Comparison of ENCODE assay signal across 31 mouse cellular contexts in the genomic region with DNA sequence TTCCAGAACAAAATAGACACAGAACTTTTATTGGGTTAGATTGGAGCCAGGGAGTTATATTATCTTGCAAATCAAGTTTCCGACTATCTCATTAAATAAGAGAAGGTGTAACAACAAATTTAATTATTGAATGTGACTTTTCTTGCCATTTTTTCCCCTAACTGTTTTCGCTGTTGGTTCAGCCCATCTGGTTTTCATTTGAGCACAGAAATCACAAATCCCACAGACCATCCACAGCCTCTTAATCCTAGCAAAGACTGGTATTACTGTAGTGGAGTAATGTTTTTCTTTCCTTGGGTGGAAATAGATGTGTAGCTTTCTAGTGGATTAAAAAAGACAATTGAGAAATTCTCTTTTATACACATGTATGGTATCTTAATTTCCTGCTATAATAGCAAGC. TPM values are rescaled to one million over a fixed set of nuclear protein-coding genes. Genes with fewer than 3 reads are reported as not detected.
DNase-seq lines count a peak whose midpoint lies in the region; ATAC-seq and TF ChIP-seq lines count a peak whose summit lies in the region.
"Had no signal": no experiment of that assay in that cellular context is flagged by ENCODE, and none has a peak within 500 bp of the region (broad histone marks: within the 10 kb centered on the region; RNA-seq: fewer than 3 reads in every experiment).

No protein-coding gene starts in this region.

- no peak overlapping the region for H3K4me3 ChIP-seq in limb, embryonic 14.5 days (replicated peaks; ENCODE audit: low read length)
- H3K4me3 ChIP-seq in limb, embryonic 10.5 days, result no peak overlapping the region
- H3K4me3 ChIP-seq in embryonic facial prominence, embryonic 14.5 days (ENCODE audit: low read depth, low read length), result no peak overlapping the region
- H3K4me3 ChIP-seq: embryonic facial prominence, embryonic 12.5 days; forebrain, embryonic 10.5 days; forebrain, embryonic 13.5 days; gastrocnemius, adult 2 months; heart, embryonic 12.5 days; heart, embryonic 15.5 days had no signal

- no peak overlapping the region for H3K27ac ChIP-seq in limb, embryonic 14.5 days (replicated peaks; ENCODE audit: low read depth, low read length)
- H3K27ac ChIP-seq in limb, embryonic 10.5 days, result no peak overlapping the region
- H3K27ac ChIP-seq in embryonic facial prominence, embryonic 14.5 days (replicated peaks; ENCODE audit: low read depth, low read length), result no peak overlapping the region
- H3K27ac ChIP-seq: embryonic facial prominence, embryonic 12.5 days; forebrain, embryonic 10.5 days; forebrain, embryonic 13.5 days; gastrocnemius, adult 2 months; heart, embryonic 15.5 days; hindbrain, embryonic 14.5 days; hindbrain, postnatal 0 days had no signal

- peak; percentile 62 for DNase-seq in embryo, embryonic 11 days
- DNase-seq in embryo, embryonic 9.5 days (ENCODE audit: extremely low spot score), result no peak
- DNase-seq in limb, embryonic 14.5 days (ENCODE audit: low spot score), result peak; percentile 25
- DNase-seq in limb, embryonic 10.5 days (ENCODE audit: low spot score), result no peak
- DNase-seq in embryonic facial prominence, embryonic 14.5 days (ENCODE audit: low spot score), result peak; percentile 75
- DNase-seq in kidney, postnatal 14 days, result no peak
- DNase-seq: adrenal gland, postnatal 10 days; adrenal gland, postnatal 36 days; B cell, adult 2 months; cerebellum, adult 11 months; cerebellum, adult 2 months; cerebellum, adult 9-11 months; cerebellum, postnatal 25 days; gastrocnemius, adult 2 months; gastrocnemius, postnatal 14 days; heart, adult 18-20 months; heart, postnatal 10 days; heart, postnatal 4 days; kidney, adult 18-20 months had no signal

- H3K9me3 ChIP-seq in limb, embryonic 14.5 days (ENCODE audit: control insufficient read depth, low read length), result no peaks in the 10 kb centered on the region
- no peaks in the 10 kb centered on the region for H3K9me3 ChIP-seq in limb, embryonic 10.5 days (replicated peaks)
- H3K9me3 ChIP-seq in embryonic facial prominence, embryonic 14.5 days (ENCODE audit: control insufficient read depth, low read length), result no peaks in the 10 kb centered on the region
- H3K9me3 ChIP-seq: embryonic facial prominence, embryonic 12.5 days; forebrain, embryonic 10.5 days; forebrain, embryonic 13.5 days; heart, embryonic 12.5 days; heart, embryonic 15.5 days had no signal

- H3K9ac ChIP-seq in limb, embryonic 14.5 days (ENCODE audit: low read depth, low read length, severe bottlenecking), result no peak overlapping the region
- no peak overlapping the region for H3K9ac ChIP-seq in embryonic facial prominence, embryonic 14.5 days (ENCODE audit: low read depth, low read length)
- H3K9ac ChIP-seq: embryonic facial prominence, embryonic 12.5 days; forebrain, embryonic 13.5 days; heart, embryonic 12.5 days; heart, embryonic 15.5 days; hindbrain, embryonic 14.5 days had no signal

- no peak overlapping the region for H3K4me2 ChIP-seq in limb, embryonic 14.5 days (replicated peaks; ENCODE audit: low read depth, low read length, severe bottlenecking)
- no peak overlapping the region for H3K4me2 ChIP-seq in embryonic facial prominence, embryonic 14.5 days (ENCODE audit: low read depth, low read length)
- H3K4me2 ChIP-seq: embryonic facial prominence, embryonic 12.5 days; forebrain, embryonic 13.5 days; heart, embryonic 12.5 days; heart, embryonic 15.5 days; hindbrain, embryonic 14.5 days had no signal

- no peaks in the 10 kb centered on the region for H3K36me3 ChIP-seq in limb, embryonic 14.5 days (ENCODE audit: control insufficient read depth, insufficient read depth, low read length)
- H3K36me3 ChIP-seq in limb, embryonic 10.5 days, result no peaks in the 10 kb centered on the region
- no peaks in the 10 kb centered on the region for H3K36me3 ChIP-seq in embryonic facial prominence, embryonic 14.5 days (ENCODE audit: control insufficient read depth, insufficient read depth, low read length)
- H3K36me3 ChIP-seq: embryonic facial prominence, embryonic 12.5 days; forebrain, embryonic 10.5 days; G1E; heart, embryonic 12.5 days; heart, embryonic 15.5 days had no signal

- no peaks in the 10 kb centered on the region for H3K27me3 ChIP-seq in limb, embryonic 14.5 days (ENCODE audit: control insufficient read depth, insufficient read depth, low read length)
- no peaks in the 10 kb centered on the region for H3K27me3 ChIP-seq in limb, embryonic 10.5 days (ENCODE audit: low read depth, poor library complexity, severe bottlenecking)
- H3K27me3 ChIP-seq in embryonic facial prominence, embryonic 14.5 days (replicated peaks; ENCODE audit: control insufficient read depth, insufficient read depth, low read length), result no peaks in the 10 kb centered on the region
- H3K27me3 ChIP-seq: CH12.LX; embryonic facial prominence, embryonic 12.5 days; forebrain, embryonic 13.5 days; heart, embryonic 12.5 days; heart, embryonic 15.5 days had no signal

- no peak for TF ChIP-seq POLR2A in limb, embryonic 14.5 days (IDR thresholded peaks at IDR 0.05; ENCODE audit: borderline replicate concordance, extremely low read depth, insufficient read depth, insufficient read length)

- no peak; the same call in 1 of the 2 replicates for ATAC-seq in limb, embryonic 14.5 days (ENCODE audit: low FRiP score, low read depth)
- ATAC-seq in embryonic facial prominence, embryonic 14.5 days (ENCODE audit: low read depth), result no peak
- ATAC-seq: forebrain, embryonic 13.5 days; hindbrain, postnatal 0 days; inflammation-experienced regulatory T-cells, adult 6 months; intestine, embryonic 16.5 days; Patski had no signal

- WGBS in limb, embryonic 14.5 days, result 19% methylated on average over 2 of the region's 2 CpGs
- 36% methylated on average over 2 of the region's 2 CpGs for WGBS in limb, embryonic 10.5 days
- 28% methylated on average over 2 of the region's 2 CpGs for WGBS in embryonic facial prominence, embryonic 14.5 days

- H3K4me1 ChIP-seq in limb, embryonic 14.5 days (ENCODE audit: control insufficient read depth, insufficient read depth, low read length), result 0 out of 2 replicates have a peak, but pooled peaks cover 4% of the 10 kb centered on the region
- H3K4me1 ChIP-seq in limb, embryonic 10.5 days, result peaks cover 41% of the 10 kb centered on the region
- peaks cover 7% of the 10 kb centered on the region; the same call in 1 of the 2 replicates for H3K4me1 ChIP-seq in embryonic facial prominence, embryonic 14.5 days (ENCODE audit: control insufficient read depth, insufficient read depth, low read length)

RNA-seq across cellular contexts. Expression of a gene that starts 40.0 kb away (rescaled TPM):
- 27.6 and 31.9 TPM in 2 replicates for polyA plus RNA-seq in limb, embryonic 14.5 days (2012; rRNA removed)
- polyA plus RNA-seq in limb, embryonic 14.5 days (2014; fragmentation: Nextera tagmentation; extraction: Ambion mirVana), result 118 and 139 TPM in 2 replicates
- 57.6 and 68.8 TPM in 2 replicates for polyA plus RNA-seq in limb, embryonic 10.5 days (2016; fragmentation: Nextera tagmentation; extraction: Ambion mirVana)
- polyA plus RNA-seq in embryonic facial prominence, embryonic 14.5 days (2014; fragmentation: Nextera tagmentation; extraction: Ambion mirVana), result 86.3 and 93.9 TPM in 2 replicates

Comparison
In these comparisons a context has a peak if more than half of its experiments do, and no peak if none do; other contexts are left out.
1. DNase-seq: peak in embryo, embryonic 11 days (single experiment), limb, embryonic 14.5 days (single experiment) and embryonic facial prominence, embryonic 14.5 days (single experiment); none in embryo, embryonic 9.5 days (single experiment), limb, embryonic 10.5 days (single experiment) and kidney, postnatal 14 days (single experiment).